Mouse (Mus musculus): ENCODE data around the gene Mreg.

Gene Mreg

GRCm38 (mm10) chr1:72227546-72227945, 15.4 kb upstream of the Mreg start:
- DNase-seq (ENCODE audit: extremely low spot score, low read depth, low spot score): no peak

GRCm38 (mm10) chr1:72226887-72227481, 14.9 kb upstream of the Mreg start:
- no peak for DNase-seq (ENCODE audit: extremely low spot score, low read depth, low spot score)

- peak; percentile 91 for DNase-seq (ENCODE audit: extremely low spot score, low read depth, low spot score)
Observed at GRCm38 (mm10) chr1:72226172-72226886, 14.2 kb upstream of the Mreg start.

- DNase-seq (ENCODE audit: extremely low spot score, low read depth, low spot score): peak; percentile 70
Observed at GRCm38 (mm10) chr1:72225720-72226171, 13.6 kb upstream of the Mreg start.

GRCm38 (mm10) chr1:72225054-72225718, 13.1 kb upstream of the Mreg start:
- DNase-seq (ENCODE audit: extremely low spot score, low read depth, low spot score): no peak

- no peak for DNase-seq (ENCODE audit: extremely low spot score, low read depth, low spot score)
Observed at GRCm38 (mm10) chr1:72220008-72220407, 7.9 kb upstream of the Mreg start.

GRCm38 (mm10) chr1:72219116-72219515, 7.0 kb upstream of the Mreg start:
- DNase-seq (ENCODE audit: extremely low spot score, low read depth, low spot score): no peak

GRCm38 (mm10) chr1:72218626-72219025, 6.5 kb upstream of the Mreg start:
- no peak for DNase-seq (ENCODE audit: extremely low spot score, low read depth, low spot score)

GRCm38 (mm10) chr1:72216761-72217160, 4.7 kb upstream of the Mreg start:
- DNase-seq (ENCODE audit: extremely low spot score, low read depth, low spot score): no peak

GRCm38 (mm10) chr1:72215174-72215573, 3.1 kb upstream of the Mreg start:
- DNase-seq (ENCODE audit: extremely low spot score, low read depth, low spot score): no peak

- no peak for DNase-seq (ENCODE audit: extremely low spot score, low read depth, low spot score)
Observed at GRCm38 (mm10) chr1:72214470-72214961, 2.4 kb upstream of the Mreg start.

- no peak for DNase-seq (ENCODE audit: extremely low spot score, low read depth, low spot score)
Observed at GRCm38 (mm10) chr1:72213954-72214353, 1.8 kb upstream of the Mreg start.

- no peak for DNase-seq (ENCODE audit: extremely low spot score, low read depth, low spot score)
Observed at GRCm38 (mm10) chr1:72210803-72211679, 1.1 kb downstream of the Mreg start.

GRCm38 (mm10) chr1:72208095-72208494, 4.0 kb downstream of the Mreg start:
- no peak for DNase-seq (ENCODE audit: extremely low spot score, low read depth, low spot score)

- no peak for DNase-seq (ENCODE audit: extremely low spot score, low read depth, low spot score)
Observed at GRCm38 (mm10) chr1:72205113-72205512, 7.0 kb downstream of the Mreg start.

GRCm38 (mm10) chr1:72203204-72203603, 8.9 kb downstream of the Mreg start:
- no peak for DNase-seq (ENCODE audit: extremely low spot score, low read depth, low spot score)

- no peak for DNase-seq (ENCODE audit: extremely low spot score, low read depth, low spot score)
Observed at GRCm38 (mm10) chr1:72202705-72203104, 9.4 kb downstream of the Mreg start.

- no peak for DNase-seq (ENCODE audit: extremely low spot score, low read depth, low spot score)
Observed at GRCm38 (mm10) chr1:72202068-72202467, 10.0 kb downstream of the Mreg start.

GRCm38 (mm10) chr1:72201126-72201525, 11.0 kb downstream of the Mreg start:
- no peak for DNase-seq (ENCODE audit: extremely low spot score, low read depth, low spot score)

- DNase-seq (ENCODE audit: extremely low spot score, low read depth, low spot score): no peak
Observed at GRCm38 (mm10) chr1:72198142-72198806, 13.8 kb downstream of the Mreg start.

Data from hindlimb bud, embryonic 11.5 days (tissue).